Mouse (Mus musculus) megakaryocyte, embryonic 14.5 days (primary cell): ENCODE measurements around the gene Htr3a.

Source experiments
- FLI1 ChIP-seq: IDR thresholded peaks from 2 replicates; pipeline ENCODE4 v1.6.1; 2012; ENCODE audit warnings: low read length, inconsistent platforms, mixed read lengths
- GATA1 ChIP-seq: IDR thresholded peaks from 3 replicates; pipeline ENCODE4 v1.6.1; 2012; ENCODE audit warnings: mixed read lengths, low read length, inconsistent platforms, borderline replicate concordance

GRCm38 (mm10) chr9:48895819-48896536 lies 14.9 kb downstream of the Htr3a start:
- no peak for TF ChIP-seq GATA1
- no peak for TF ChIP-seq FLI1
